Mouse (Mus musculus) embryo, embryonic 10 days (tissue): ENCODE measurements at regions not wholly inside any gene's neighbourhood (a gene's known extent, or its start where the extent isn't known, plus 50 kb on each side); places are given as distances from the start of the nearest gene placed in this dataset.

Source experiments
- DNase-seq: peaks from one replicate; pipeline ENCODE4 v3.0.0-alpha.2; 2015; ENCODE audit warnings: low spot score

DNA sequence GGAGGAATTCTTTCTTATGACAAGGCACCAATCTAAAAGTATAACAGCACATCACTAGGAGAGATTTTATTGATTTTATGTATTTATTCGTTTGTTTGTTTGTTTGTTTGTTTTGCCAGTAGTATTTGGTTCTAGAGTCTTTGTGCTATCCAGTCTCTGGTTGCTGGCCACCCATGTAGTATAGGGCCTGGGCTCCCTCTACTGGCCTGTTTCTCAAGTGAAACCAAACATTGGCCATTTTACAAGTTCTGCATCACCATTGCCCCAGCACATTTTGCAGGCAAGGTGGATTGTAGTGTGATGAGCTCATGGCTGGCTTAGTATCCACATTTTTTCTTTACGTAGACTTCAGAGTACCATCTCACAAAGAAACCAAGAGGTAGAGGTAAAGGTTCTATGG, 376.9 kb upstream of the Luzp2 start:
- peak; percentile 40 for DNase-seq

DNA sequence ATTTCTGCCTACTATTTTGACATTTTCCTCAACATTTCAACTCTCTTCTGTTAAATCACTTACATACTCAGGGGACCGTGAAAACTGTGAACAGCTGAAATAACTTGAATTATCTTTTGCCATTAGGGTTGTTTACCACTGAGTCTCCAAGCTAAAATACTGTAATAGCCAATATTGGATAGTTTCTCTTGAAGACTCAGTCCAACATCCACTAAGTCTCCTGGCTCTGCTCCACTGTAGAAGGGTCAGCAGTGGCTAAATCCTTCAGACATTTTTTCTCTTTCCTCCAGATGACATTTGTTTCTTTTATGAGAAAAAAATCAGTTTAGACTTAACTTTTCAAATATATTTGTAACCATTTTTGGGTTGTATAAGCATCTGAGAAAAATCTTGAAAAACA, 344.0 kb upstream of the Luzp2 start:
- DNase-seq = no peak

DNA sequence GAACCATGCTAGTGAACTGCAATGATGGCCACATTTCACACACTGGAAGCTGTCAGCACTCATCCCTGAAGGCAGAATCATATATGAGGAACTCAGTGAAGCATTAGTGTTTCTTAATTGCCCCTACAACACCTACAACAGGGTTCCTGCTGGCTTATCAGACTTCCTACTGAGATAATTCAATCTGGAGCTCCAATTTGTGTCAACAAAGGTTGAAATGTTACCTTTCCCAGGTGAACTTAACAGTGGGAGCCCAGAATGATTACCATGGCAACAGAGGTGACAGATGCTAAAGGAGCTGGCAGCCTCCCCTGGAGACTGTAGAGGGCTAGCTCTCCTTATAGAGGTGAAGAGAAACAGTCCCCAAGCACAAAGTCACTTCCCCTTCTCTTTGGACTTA, 330.1 kb upstream of the Luzp2 start:
- no peak for DNase-seq

DNA sequence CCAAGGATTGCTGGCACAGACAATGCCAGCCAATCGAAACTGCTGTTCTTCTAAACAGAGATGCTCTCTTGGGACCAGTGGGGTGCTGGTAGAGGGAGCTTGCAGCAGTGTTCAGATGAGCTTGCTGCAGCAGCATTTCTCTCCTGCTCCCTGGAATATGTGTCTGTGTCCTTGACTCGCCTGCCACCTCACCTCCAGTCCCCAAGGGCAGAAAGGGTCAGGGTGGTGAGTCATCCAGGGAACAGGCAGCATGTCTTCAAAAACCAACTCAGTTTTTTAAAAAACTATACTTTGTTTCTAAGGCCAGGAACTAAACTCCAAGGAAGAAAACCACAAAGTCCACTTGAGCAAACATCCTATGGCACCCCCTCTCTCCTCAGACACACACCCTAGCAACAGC, 328.3 kb upstream of the Luzp2 start:
- no peak for DNase-seq

DNA sequence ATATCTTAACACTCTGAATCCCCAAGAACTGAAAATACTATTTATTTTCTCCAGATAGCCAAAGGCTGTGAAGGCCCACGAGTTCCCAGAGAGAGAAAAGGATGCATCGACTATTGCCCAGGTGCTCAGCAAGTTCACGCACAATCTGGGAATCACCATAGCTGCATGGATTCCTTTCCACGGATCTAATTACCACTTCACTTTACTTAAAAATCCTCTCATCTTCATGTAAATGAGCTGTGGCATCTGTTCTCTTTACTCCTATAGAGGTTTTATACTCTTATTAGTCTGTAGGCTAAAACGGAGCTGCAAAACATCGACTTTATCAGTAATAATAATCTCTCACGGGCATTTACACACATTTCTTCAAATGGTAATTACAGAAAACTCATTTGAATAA, 299.6 kb upstream of the Luzp2 start:
- DNase-seq = no peak

DNA sequence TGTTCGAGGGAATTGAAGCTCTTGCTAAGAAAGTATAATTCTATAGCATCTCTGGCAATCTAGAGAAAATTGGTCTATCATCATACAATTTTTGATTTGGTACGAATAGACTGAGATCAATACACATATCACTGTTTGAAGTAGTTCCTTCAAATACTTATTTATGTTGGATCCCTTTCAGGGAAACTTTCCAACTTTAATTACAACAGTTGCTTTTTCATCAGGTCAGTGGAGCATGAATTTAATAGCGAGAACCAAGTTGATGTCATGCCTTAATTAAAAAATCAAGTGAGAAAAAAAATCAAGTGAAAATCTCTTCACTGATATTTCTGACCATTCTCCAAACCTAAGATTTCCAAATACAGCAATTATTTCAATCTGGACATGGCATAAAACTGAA, 277.9 kb upstream of the Luzp2 start:
- no peak for DNase-seq

DNA sequence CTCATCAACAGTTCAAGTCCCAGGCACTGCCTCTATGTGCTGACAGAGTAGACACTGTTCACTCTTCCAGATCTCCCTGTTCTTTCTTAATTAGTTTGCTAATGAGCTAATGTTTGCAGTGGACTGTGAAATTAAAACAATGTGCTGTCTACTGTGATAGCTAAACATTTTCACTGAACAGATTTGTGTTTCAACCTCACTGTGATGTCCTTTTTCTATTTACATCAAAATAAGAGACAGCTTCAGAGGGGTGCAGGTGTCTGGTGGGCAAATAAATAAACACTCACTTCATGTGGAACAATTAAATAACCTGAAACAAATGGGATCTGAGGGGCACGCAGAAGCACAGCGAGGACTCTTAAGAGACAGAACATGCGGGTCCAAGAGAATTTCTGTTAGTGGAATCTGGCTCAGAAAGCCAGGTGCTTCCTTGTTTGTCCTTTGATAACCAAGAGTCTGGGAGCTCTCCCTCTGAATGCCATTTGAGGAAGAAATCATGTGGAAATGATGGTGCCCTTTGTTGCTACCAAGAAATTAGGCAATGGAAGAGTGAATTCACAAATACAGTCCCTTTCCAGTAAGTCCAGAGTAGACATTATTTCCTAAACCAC, 269.6 kb upstream of the Luzp2 start:
- no peak for DNase-seq

DNA sequence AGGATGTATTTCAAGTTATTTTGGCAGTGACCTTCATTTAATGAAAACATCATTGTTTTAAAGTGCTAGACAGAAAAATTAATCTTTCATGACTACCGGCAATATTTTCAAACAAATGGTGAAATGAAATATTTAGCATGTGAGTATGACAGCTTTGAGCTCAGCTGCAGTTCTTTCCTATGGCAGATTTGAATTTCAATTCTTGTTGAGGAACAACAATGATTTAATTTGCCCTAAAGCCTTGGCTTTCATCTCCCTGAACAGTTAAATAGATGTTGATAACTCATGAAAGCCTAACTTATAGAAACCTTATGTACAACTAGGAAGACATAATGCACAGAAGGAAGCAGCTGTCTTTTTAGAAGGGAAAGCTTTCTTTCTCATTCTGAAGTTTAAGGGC, 235.5 kb upstream of the Luzp2 start:
- no peak for DNase-seq

DNA sequence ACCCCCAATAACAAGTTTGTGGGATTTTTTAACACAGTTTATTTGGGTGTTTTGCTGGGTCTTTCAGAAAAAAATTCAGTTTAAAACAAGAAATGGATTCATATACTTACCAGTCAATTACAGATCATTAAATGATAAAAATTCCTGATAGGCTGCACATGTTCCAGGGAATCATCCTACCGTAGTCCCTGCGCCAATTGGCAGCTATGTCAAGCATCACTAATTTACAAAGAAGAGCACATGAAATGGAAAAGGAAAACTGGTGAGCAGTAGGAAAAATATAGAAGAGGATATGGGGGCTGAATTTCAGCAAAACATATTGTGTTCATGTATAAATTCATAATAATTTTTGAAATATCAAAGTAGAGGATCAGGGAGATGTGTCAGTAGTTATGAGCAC, 212.9 kb upstream of the Luzp2 start:
- no peak for DNase-seq

DNA sequence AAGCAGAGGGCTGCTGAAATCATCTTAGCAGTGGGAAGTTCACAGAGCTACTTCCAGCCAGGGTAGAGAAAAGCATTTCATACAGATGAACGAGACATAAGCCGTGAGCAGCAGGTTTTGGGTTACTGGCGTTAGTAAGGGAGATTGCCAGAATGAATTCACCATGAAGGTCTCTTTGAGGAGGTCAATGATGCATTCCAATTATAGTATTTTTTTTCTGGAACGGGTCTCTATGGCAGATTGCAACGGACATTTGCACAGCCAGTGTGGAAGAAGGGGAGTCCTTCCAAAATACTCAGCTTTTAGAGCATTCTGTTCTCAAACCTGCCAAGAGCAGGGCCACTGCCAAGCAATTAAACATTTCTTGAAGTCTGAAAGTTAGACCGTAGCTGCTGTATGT, 201.4 kb upstream of the Luzp2 start:
- DNase-seq = no peak

DNA sequence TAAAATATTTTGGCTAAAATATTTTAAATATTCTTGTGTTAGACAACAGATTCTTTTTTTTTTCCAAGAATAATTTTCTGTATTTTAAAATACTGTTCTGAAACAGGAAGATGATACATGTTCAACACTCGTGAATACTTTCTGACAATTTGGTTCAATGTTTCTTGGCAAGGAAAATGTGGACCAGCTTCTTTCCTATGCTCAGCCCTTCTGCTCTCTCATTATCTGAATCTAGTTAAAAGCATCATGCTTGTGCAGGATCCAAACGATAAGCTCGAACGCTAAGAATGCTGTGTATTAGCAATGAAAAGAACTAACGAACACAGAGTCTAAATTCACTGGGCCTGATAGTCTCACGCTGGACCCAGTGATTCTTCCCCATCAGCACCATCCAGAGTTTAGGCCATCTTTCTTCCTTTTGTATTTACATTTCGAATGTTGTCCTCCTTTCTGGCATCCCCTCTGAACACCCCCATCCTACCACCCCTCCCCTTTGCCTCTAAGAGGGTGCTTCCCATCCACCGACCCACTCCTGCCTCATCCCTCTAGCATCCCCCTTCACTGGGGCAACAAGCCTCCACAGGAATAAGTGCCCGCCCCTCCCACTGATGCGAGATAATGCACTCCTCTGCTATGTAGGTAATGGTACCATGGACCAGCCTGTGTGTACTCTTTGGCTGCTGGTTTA, 200.8 kb upstream of the Luzp2 start:
- DNase-seq = no peak

DNA sequence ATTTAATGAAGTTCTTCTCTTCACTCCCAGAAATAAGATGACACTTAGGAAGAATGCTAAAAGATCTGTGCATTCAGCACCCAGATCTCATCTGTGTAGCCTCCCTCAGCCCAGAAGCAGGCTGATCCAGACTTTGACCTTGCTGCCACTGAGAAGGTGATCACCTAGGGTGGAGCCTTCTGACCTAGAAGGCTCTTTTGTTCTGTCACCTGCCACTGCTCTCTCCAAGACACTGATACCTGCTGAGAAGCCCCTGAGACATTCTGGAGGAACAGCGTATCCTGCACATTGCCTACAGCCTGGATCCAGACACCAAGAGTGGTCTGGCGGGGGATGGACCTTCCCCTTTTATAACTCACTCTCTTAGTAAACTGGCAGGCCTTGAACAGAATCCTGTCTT, 190.0 kb upstream of the Luzp2 start:
- no peak for DNase-seq

DNA sequence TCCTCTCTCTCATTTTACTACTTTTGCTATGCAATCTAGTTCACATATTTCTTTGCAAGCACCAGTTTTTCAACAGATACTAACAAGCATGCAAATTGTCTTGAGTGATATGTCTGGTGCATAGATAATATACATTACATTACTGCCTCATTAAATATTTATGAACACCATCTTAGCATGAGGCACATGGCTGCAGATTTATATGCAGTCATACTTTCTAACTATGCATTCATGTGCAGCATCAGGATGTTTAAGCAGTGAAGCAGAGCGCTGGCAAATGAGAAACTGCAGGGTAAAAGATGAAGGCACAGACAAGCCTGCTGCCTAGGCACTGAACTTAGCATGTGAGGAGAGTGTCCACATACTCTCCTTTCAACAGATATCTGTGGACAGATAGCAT, 186.3 kb upstream of the Luzp2 start:
- DNase-seq = no peak
